Mouse (Mus musculus) kidney, postnatal 4 days (tissue): ENCODE data around the gene Nfkbib.

Experiments
- DNase-seq, 2 experiments: peaks; one replicate each; pipeline ENCODE4 v3.0.0; 2021; ENCODE audit warnings: mixed read lengths in 2 of 2

The Nfkbib gene

DNA sequence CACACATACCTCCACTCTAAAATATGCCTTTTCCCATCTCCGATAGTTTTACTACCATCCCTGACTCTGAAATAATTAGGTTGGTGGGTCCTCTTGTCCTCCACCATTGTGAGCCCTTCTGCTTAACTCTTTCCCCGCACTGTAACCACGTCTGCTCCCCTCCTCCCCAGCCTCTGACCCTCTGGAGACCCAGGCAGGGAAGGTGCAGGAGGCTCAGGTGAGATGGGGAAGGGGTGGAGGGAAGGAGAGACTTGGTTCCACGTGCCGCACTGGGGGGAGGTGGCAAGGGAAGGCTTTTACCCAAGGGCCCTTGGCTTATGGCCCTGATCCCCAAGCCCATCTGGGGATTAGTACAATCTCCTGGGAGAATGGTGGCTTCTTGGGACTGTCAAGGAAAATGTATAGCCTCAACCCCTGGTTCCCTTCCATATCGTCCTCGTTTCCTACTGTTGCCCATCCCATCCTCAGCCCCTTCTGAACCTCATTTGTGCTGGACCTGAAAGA lies at the start of gene Nfkbib:
TSS of gene Nfkbib (minus strand) at position 51 of the 504 bp plus-strand sequence.
- no peak for DNase-seq

- DNase-seq, result no peak
Observed at GRCm38 (mm10) chr7:28816920-28817319, 49.6 kb upstream of the Nfkbib start.

DNA sequence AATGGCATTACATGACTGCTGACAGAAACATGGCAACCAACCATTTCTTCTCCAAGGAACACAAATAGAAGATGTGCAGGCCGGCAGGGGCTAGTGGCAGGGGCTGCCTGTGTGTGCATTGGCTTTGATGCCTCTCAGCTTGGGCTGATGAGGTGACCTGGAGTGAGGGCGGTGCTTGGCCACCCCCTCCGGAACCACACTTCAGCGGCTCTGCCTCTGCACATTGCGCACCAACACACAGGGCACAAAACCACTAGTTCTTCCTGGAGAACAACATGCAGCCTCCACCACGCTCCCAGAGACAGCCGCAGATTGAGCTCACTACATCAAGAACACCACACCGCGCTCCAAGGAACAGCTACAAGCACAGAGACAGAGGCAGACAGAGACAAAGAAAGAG lies 48.9 kb upstream of the Nfkbib start:
- DNase-seq, result no peak

- no peak for DNase-seq
Observed at GRCm38 (mm10) chr7:28815230-28815629, 47.9 kb upstream of the Nfkbib start.

- no peak for DNase-seq
Observed at GRCm38 (mm10) chr7:28814306-28815034, 47.2 kb upstream of the Nfkbib start.

DNA sequence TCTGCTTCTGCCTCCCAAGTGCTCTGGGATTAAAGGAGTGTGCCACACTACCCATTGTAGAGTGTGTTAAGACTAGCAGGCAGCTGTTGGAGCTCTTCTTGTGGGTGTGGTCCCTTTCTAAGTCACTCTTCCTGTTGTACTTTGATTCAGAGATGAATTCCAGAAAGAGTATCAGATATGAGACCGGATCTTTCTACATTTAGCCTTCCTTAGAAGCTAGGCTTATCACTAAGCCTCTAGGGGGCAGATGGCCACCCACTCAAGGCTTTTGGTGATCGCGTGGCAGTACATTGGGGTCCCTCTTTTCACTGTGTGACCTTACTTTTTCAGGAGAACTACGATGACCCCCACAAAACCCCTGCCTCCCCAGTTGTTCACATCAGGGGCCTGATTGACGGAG lies 45.6 kb upstream of the Nfkbib start:
- DNase-seq, result no peak

GRCm38 (mm10) chr7:28812436-28812835 lies 45.1 kb upstream of the Nfkbib start:
- DNase-seq, result no peak

DNA sequence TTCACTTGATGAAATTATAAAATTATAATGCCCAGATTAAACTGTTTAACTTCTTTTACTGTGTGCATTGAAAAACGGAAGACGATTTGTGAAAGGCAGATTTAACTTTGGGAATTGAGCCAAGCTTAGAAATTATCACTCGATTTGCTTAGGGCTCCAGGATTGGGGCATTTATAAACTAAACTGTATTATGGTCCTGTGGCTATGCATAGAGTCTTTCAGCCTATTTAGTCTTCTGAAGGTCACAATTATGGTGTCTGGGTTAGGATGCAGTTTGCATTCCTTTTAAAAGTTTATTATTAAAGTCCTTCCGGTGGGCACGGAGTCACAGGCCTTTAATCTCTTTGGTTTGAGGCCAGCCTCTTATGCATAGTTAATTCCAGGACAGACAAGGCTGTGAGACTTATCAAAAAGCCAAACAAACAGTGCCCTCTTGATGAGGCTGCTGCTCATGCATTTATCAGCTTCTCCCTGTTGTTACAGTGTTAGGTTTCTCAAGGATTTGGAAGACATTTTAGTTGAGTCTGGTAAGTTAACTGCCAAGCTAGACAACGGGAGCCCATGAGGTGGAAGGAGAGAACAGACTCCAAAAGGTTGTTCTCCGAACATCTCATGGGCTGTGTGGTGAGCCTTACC lies 44.4 kb upstream of the Nfkbib start:
- DNase-seq, result no peak

GRCm38 (mm10) chr7:28811228-28811627 lies 43.9 kb upstream of the Nfkbib start:
- DNase-seq, result peak; percentile 97 to 98

DNA sequence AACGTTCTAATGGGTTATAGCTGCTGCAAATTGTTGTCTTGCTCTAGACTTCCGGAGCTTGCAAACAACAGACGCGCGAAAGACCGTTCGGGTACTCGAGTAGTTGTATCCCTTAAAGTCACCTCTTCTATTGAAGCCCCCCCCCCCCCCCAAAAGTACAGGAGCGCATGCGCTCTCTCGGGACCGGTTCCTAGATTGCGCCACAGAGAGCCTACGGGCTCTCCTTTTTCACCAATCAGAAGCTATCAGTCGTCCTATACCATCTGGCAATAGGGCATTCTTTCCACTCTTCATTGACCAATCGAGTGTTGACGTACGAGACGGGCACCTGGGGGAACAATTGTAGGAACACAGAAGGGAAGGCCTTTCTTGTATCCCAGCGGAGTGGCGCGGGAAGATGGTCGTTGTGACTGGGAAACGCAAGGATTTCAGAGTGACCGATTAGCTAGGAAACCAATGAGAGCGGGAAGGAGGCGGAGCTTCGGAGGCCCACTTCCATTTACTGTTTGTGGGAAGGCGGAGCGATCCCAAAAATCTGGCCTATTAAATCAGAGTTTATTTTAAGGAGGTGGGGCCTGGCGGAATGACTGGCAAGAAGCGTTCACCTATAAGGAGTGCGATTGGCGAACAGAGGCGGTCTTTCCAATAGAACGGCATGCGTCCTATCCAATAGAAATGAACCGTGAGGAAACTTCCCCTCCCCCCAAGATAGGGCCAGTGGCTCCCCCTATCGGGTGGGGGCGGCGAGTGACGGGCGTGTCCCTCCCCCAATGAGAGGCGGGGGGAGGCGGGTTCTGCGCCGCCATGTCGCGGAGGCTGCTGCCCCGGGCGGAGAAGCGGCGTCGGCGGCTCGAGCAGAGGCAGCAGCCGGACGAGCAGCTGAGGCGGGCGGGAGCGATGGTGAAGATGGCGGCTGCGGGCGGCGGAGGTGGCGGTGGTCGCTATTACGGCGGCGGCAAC lies 43.1 kb upstream of the Nfkbib start:
- DNase-seq, result peak; percentile 97 to 99

DNA sequence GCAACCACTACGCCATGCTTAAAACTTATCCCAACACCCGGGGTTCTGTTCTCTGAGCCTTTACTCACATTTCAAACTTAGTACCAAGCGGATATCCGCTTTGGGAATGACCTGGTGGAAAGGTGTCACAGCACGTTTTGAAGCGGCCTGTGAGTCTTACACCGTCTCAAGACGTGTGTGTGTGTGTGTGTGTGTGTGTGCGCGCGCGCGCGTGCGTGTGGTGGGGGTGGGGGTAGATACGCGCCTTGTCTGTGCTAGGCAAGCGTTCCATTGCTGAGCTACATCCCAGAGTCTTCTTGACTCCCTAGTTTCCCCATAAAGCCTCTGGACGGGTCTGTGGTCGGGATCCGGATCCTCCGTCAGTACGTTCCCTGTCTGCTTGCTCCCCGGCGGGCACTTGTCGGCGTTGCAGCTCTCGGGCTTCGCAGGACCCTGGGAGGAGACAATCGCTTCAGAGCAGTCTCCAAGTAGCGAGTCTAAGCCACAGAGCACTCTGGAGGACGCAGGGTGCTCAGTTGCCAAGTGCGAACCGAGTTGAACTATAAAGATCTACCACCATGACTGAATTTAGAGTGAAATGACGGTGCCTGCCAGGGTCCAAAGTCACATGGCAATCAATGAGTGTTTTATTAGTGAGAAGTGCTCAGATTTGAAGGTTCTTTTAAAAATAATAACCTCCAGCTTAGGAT lies 42.2 kb upstream of the Nfkbib start:
- peak; percentile 76 to 82 for DNase-seq

GRCm38 (mm10) chr7:28808957-28809393 lies 41.7 kb upstream of the Nfkbib start:
- peak; percentile 98 for DNase-seq

DNA sequence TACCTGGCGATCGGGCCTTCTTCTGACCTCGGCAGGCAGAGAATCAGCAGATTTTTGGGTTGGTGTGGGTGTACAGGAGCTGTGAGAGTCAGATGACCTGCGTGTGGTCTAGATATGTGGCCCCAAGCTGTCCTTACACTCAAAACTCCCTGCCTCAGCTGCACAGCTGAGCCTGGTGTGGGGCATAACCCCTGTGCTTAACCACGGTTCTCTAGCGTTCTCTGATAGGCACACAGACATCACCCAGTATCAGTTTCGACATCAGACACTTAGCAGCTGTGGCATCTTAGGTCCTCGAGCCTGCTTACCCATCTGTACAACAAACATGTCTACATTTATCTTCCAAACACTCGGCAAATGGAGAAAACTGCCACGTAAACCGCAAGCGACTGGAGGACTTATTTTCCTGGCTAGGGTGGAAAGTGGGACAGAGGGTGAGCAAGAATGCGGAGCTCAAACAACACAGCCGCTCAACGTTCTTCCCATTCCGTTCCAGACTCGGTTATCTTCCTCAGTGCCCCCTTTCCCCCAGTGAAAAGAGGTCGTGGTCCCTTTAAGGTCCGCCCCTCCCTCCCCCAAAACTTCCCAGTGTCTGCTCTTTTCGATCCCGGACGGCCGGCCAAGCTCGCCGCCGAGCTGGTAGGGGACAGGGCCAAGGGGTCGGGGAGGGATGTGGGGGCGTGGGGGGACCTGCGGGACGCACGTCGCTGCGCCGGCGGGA lies 41.1 kb upstream of the Nfkbib start, which contains the start of gene Hnrnpl:
TSS of gene Hnrnpl (plus strand) at position 321 of the 721 bp plus-strand sequence.
- DNase-seq, result peak; percentile 34 to 88

GRCm38 (mm10) chr7:28807641-28808220 lies 40.4 kb upstream of the Nfkbib start:
- peak; percentile 39 to 48 for DNase-seq

DNA sequence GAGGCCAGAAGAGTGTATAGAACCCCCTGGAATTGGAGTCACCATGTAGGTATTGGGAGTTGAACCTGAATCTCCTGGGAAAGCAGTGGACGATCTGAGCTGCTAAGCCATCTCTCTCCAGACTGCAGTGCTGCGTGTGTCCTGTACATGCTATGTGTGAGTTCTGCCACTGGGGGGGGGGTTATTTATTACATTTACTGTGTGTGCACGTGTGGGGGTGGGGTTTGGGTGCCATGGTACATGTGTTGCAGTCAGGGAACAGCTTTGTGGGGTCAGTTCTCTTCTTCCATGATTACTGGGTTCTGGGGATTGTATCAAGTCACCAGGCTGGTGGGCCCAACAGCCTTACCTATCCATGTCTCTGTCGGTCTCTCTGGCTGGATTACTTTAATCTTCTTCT lies 39.6 kb upstream of the Nfkbib start:
- peak; percentile 44 to 61 for DNase-seq

DNA sequence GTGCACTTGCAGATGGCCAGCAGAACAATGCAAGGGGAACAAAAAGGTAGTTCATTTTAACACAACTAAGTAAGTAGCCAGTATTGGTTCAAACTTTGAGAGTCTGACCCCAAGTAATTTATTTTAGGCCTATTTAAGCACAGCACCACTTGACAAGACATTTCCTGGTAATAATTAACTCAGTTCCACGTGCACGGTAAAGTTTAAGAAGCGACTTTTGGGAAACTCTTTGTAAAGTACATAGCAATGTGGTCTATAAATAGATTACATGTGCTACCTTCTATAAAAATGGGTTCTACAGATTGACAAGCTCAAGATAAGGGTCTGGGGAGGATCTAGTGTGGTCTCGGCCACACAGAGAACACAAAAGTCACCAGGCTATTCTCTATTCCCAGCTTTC lies 36.4 kb upstream of the Nfkbib start:
- no peak for DNase-seq

- peak; percentile 74 to 86 for DNase-seq
Observed at GRCm38 (mm10) chr7:28802846-28803588, 35.7 kb upstream of the Nfkbib start.

- DNase-seq, result peak; percentile 66 to 81
Observed at GRCm38 (mm10) chr7:28801901-28802670, 34.8 kb upstream of the Nfkbib start.

DNA sequence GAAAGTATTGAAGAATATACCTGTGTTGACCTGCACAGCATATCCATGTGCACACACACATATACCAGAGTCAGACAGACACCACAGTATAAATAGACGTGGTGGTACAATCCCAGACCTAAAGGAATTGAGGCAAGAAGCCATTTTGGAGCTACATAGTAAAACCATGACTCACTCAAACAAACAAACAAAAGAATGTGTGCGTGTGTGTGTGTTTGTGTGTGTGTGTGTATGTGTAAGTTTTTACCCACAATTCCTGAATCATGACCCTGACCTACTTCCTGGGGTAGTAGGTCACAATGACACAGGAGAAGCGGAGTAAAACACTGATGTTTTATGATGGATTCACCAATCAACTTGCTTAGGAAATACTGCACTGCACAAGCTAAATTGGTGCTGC lies 34.1 kb upstream of the Nfkbib start:
- DNase-seq, result no peak

DNA sequence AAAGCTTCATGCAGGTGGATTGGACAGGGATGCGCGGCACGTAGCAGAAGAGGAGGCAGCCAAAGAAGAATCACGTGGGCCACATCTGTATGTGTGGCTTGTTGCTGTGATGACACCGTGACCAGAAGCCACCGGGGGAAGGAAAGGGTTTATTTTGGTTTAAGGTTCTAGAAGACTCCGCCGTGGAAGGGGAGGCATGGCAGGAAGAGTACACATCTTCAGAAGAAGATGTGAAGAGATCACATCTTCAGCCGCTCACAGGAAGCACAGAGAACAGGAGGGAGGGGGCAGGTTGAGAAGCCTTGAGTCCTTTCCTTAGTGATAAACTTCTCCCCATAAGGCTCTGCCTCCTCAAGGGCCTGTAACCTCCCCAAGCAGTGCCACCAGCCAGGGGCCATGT lies 32.7 kb upstream of the Nfkbib start:
- no peak for DNase-seq
